Mouse (Mus musculus): ENCODE results near the gene Hist1h3f. TPM values are rescaled to one million over a fixed set of nuclear protein-coding genes. Genes with fewer than 3 reads are reported as not detected.
A peak's percentile ranks its signal among the peaks of the same experiment; 100 is the strongest.

The Hist1h3f gene
- polyA plus RNA-seq (2014; fragmentation: Nextera tagmentation; extraction: Ambion mirVana), result 0.71 and 1.0 TPM in 2 replicates

- Histone ChIP-seq H3K4me2 (ENCODE audit: low read depth, low read length) (peak within 1 kb of the TSS; percentile 80), H3K36me3 (ENCODE audit: control insufficient read depth, insufficient read depth, low read length) (no peaks in the 10 kb centered on the region), H3K4me3 (ENCODE audit: low read depth, low read length) (peak within 1 kb of the TSS; percentile 46), H3K4me1 (ENCODE audit: control insufficient read depth, insufficient read depth, low read length) (0 out of 2 replicates have a peak, but pooled peaks cover 3% of the 10 kb centered on the region), H3K27me3 (replicated peaks; ENCODE audit: control insufficient read depth, insufficient read depth, low read length) (no peaks in the 10 kb centered on the region), H3K27ac (replicated peaks; ENCODE audit: low read depth, low read length) (peak within 1 kb of the TSS; percentile 98), H3K9ac (ENCODE audit: low read depth, low read length) (peak within 1 kb of the TSS; percentile 73), H3K9me3 (ENCODE audit: control insufficient read depth, low read length) (no peaks in the 10 kb centered on the region)
- under 1% methylated on average over 14 of the region's 45 CpGs for WGBS
- ATAC-seq (ENCODE audit: low read depth) (peak; percentile 89), DNase-seq (ENCODE audit: low spot score) (peak; percentile 98)
These were observed at the start of gene Hist1h3f for GRCm38 (mm10) chr13:23543965-23544786. Gene Hist1h3f (plus strand): TSS chr13:23544052.

GRCm38 (mm10) chr13:23495526-23495925 is 48.3 kb upstream of the Hist1h3f start:
- no peak for DNase-seq (ENCODE audit: low spot score)
- H3K36me3 ChIP-seq (ENCODE audit: control insufficient read depth, insufficient read depth, low read length), result no peaks in the 10 kb centered on the region
- H3K9me3 ChIP-seq (ENCODE audit: control insufficient read depth, low read length), result no peaks in the 10 kb centered on the region
- no peak overlapping the region for H3K4me3 ChIP-seq (ENCODE audit: low read depth, low read length)
- 75% methylated on average over 6 of the region's 6 CpGs for WGBS
- no peak for ATAC-seq (ENCODE audit: low read depth)
- H3K9ac ChIP-seq (ENCODE audit: low read depth, low read length), result no peak overlapping the region
- H3K4me1 ChIP-seq (ENCODE audit: control insufficient read depth, insufficient read depth, low read length), result no peaks in the 10 kb centered on the region
- H3K27ac ChIP-seq (replicated peaks; ENCODE audit: low read depth, low read length), result no peak overlapping the region
- H3K27me3 ChIP-seq (replicated peaks; ENCODE audit: control insufficient read depth, insufficient read depth, low read length), result no peaks in the 10 kb centered on the region
- H3K4me2 ChIP-seq (ENCODE audit: low read depth, low read length), result no peak overlapping the region

GRCm38 (mm10) chr13:23497656-23498321 is 46.1 kb upstream of the Hist1h3f start:
- 5% methylated on average over 19 of the region's 19 CpGs for WGBS
- DNase-seq (ENCODE audit: low spot score) (peak; percentile 32), ATAC-seq (ENCODE audit: low read depth) (no peak)
- Histone ChIP-seq H3K9ac (ENCODE audit: low read depth, low read length) (no peak overlapping the region), H3K4me3 (ENCODE audit: low read depth, low read length) (peak overlapping the region; percentile 37), H3K4me1 (ENCODE audit: control insufficient read depth, insufficient read depth, low read length) (no peaks in the 10 kb centered on the region; the same call in 1 of the 2 replicates), H3K9me3 (ENCODE audit: control insufficient read depth, low read length) (no peaks in the 10 kb centered on the region), H3K36me3 (ENCODE audit: control insufficient read depth, insufficient read depth, low read length) (no peaks in the 10 kb centered on the region), H3K27me3 (replicated peaks; ENCODE audit: control insufficient read depth, insufficient read depth, low read length) (no peaks in the 10 kb centered on the region), H3K27ac (replicated peaks; ENCODE audit: low read depth, low read length) (no peak overlapping the region), H3K4me2 (ENCODE audit: low read depth, low read length) (peak overlapping the region; percentile 57)

GRCm38 (mm10) chr13:23498653-23499052 is 45.2 kb upstream of the Hist1h3f start:
- Histone ChIP-seq H3K27ac (replicated peaks; ENCODE audit: low read depth, low read length) (no peak overlapping the region), H3K27me3 (replicated peaks; ENCODE audit: control insufficient read depth, insufficient read depth, low read length) (no peaks in the 10 kb centered on the region), H3K4me3 (ENCODE audit: low read depth, low read length) (peak overlapping the region; percentile 37), H3K4me2 (ENCODE audit: low read depth, low read length) (peak overlapping the region; percentile 57), H3K9me3 (ENCODE audit: control insufficient read depth, low read length) (no peaks in the 10 kb centered on the region), H3K4me1 (ENCODE audit: control insufficient read depth, insufficient read depth, low read length) (no peaks in the 10 kb centered on the region; the same call in 1 of the 2 replicates), H3K36me3 (ENCODE audit: control insufficient read depth, insufficient read depth, low read length) (no peaks in the 10 kb centered on the region), H3K9ac (ENCODE audit: low read depth, low read length) (0 out of 2 replicates have a peak overlapping the region, but pooled peaks have one; percentile 5)
- no peak for ATAC-seq (ENCODE audit: low read depth)
- DNase-seq (ENCODE audit: low spot score), result peak; percentile 30
- 2% methylated on average over 10 of the region's 10 CpGs for WGBS

GRCm38 (mm10) chr13:23499943-23500342 is 43.9 kb upstream of the Hist1h3f start:
- Histone ChIP-seq H3K4me1 (ENCODE audit: control insufficient read depth, insufficient read depth, low read length) (peaks cover under 1% of the 10 kb centered on the region), H3K36me3 (ENCODE audit: control insufficient read depth, insufficient read depth, low read length) (no peaks in the 10 kb centered on the region), H3K4me3 (ENCODE audit: low read depth, low read length) (no peak overlapping the region), H3K27me3 (replicated peaks; ENCODE audit: control insufficient read depth, insufficient read depth, low read length) (no peaks in the 10 kb centered on the region), H3K4me2 (ENCODE audit: low read depth, low read length) (peak overlapping the region; percentile 23; the same call in 1 of the 2 replicates), H3K27ac (replicated peaks; ENCODE audit: low read depth, low read length) (no peak overlapping the region), H3K9ac (ENCODE audit: low read depth, low read length) (no peak overlapping the region), H3K9me3 (ENCODE audit: control insufficient read depth, low read length) (no peaks in the 10 kb centered on the region)
- ATAC-seq (ENCODE audit: low read depth), result no peak
- 12% methylated on average over 7 of the region's 7 CpGs for WGBS
- DNase-seq (ENCODE audit: low spot score), result no peak

GRCm38 (mm10) chr13:23500424-23501200 is 43.2 kb upstream of the Hist1h3f start:
- Histone ChIP-seq H3K27ac (replicated peaks; ENCODE audit: low read depth, low read length) (no peak overlapping the region), H3K9ac (ENCODE audit: low read depth, low read length) (no peak overlapping the region), H3K4me3 (ENCODE audit: low read depth, low read length) (0 out of 2 replicates have a peak overlapping the region, but pooled peaks have one; percentile 15), H3K9me3 (ENCODE audit: control insufficient read depth, low read length) (no peaks in the 10 kb centered on the region), H3K36me3 (ENCODE audit: control insufficient read depth, insufficient read depth, low read length) (no peaks in the 10 kb centered on the region), H3K4me2 (ENCODE audit: low read depth, low read length) (peak overlapping the region; percentile 43), H3K4me1 (ENCODE audit: control insufficient read depth, insufficient read depth, low read length) (peaks cover 7% of the 10 kb centered on the region), H3K27me3 (replicated peaks; ENCODE audit: control insufficient read depth, insufficient read depth, low read length) (no peaks in the 10 kb centered on the region)
- WGBS, result 2% methylated on average over 17 of the region's 17 CpGs
- DNase-seq (ENCODE audit: low spot score) (peak; percentile 80), ATAC-seq (ENCODE audit: low read depth) (peak; percentile 74)

- WGBS, result 23% methylated on average over 5 of the region's 5 CpGs
- Histone ChIP-seq H3K27ac (replicated peaks; ENCODE audit: low read depth, low read length) (no peak overlapping the region), H3K9ac (ENCODE audit: low read depth, low read length) (no peak overlapping the region), H3K4me3 (ENCODE audit: low read depth, low read length) (peak overlapping the region; percentile 15; the same call in 1 of the 2 replicates), H3K27me3 (replicated peaks; ENCODE audit: control insufficient read depth, insufficient read depth, low read length) (no peaks in the 10 kb centered on the region), H3K4me2 (ENCODE audit: low read depth, low read length) (peak overlapping the region; percentile 43), H3K4me1 (ENCODE audit: control insufficient read depth, insufficient read depth, low read length) (peaks cover 12% of the 10 kb centered on the region), H3K36me3 (ENCODE audit: control insufficient read depth, insufficient read depth, low read length) (no peaks in the 10 kb centered on the region), H3K9me3 (ENCODE audit: control insufficient read depth, low read length) (no peaks in the 10 kb centered on the region)
- no peak for ATAC-seq (ENCODE audit: low read depth)
- DNase-seq (ENCODE audit: low spot score), result no peak
These were observed 42.3 kb upstream of the Hist1h3f start for GRCm38 (mm10) chr13:23501511-23501910.

GRCm38 (mm10) chr13:23502031-23502567 is 41.8 kb upstream of the Hist1h3f start:
- Histone ChIP-seq H3K27ac (replicated peaks; ENCODE audit: low read depth, low read length) (no peak overlapping the region), H3K4me3 (ENCODE audit: low read depth, low read length) (0 out of 2 replicates have a peak overlapping the region, but pooled peaks have one; percentile 15), H3K9ac (ENCODE audit: low read depth, low read length) (no peak overlapping the region), H3K9me3 (ENCODE audit: control insufficient read depth, low read length) (no peaks in the 10 kb centered on the region), H3K4me1 (ENCODE audit: control insufficient read depth, insufficient read depth, low read length) (peaks cover 12% of the 10 kb centered on the region), H3K36me3 (ENCODE audit: control insufficient read depth, insufficient read depth, low read length) (no peaks in the 10 kb centered on the region), H3K27me3 (replicated peaks; ENCODE audit: control insufficient read depth, insufficient read depth, low read length) (no peaks in the 10 kb centered on the region), H3K4me2 (ENCODE audit: low read depth, low read length) (peak overlapping the region; percentile 43)
- WGBS, result 30% methylated on average over 9 of the region's 9 CpGs
- ATAC-seq (ENCODE audit: low read depth) (no peak), DNase-seq (ENCODE audit: low spot score) (no peak)

All from embryonic facial prominence, embryonic 14.5 days (tissue).